In genomic region chrX:166803246-166803645, GRCm38 (mm10) we compare ENCODE assay signal across 10 mouse cellular contexts.
DNase-seq lines count a peak whose midpoint lies in the region; ATAC-seq lines count a peak whose summit lies in the region.
"Had no signal": no experiment of that assay in that cellular context is flagged by ENCODE, and none has a peak within 500 bp of the region (broad histone marks: within the 10 kb centered on the region; RNA-seq: fewer than 3 reads in every experiment).

No protein-coding gene starts in this region.

- no peak overlapping the region for H3K4me3 ChIP-seq in heart, embryonic 15.5 days
- H3K4me3 ChIP-seq in hindbrain, embryonic 10.5 days = no peak overlapping the region
- H3K4me3 ChIP-seq in neural tube, embryonic 11.5 days (ENCODE audit: low read depth, low read length) = no peak overlapping the region
- H3K4me3 ChIP-seq: erythroblast, embryonic 14.5 days; megakaryocyte, embryonic 14.5 days had no signal

- H3K36me3 ChIP-seq in heart, embryonic 15.5 days = no peaks in the 10 kb centered on the region
- H3K36me3 ChIP-seq in hindbrain, embryonic 10.5 days = no peaks in the 10 kb centered on the region
- H3K36me3 ChIP-seq in neural tube, embryonic 11.5 days (ENCODE audit: control insufficient read depth, insufficient read depth, low read length) = no peaks in the 10 kb centered on the region

- no peaks in the 10 kb centered on the region for H3K4me1 ChIP-seq in heart, embryonic 15.5 days (replicated peaks)
- H3K4me1 ChIP-seq in hindbrain, embryonic 10.5 days (replicated peaks) = peaks cover 47% of the 10 kb centered on the region
- H3K4me1 ChIP-seq in neural tube, embryonic 11.5 days (ENCODE audit: control insufficient read depth, insufficient read depth, low read length) = no peaks in the 10 kb centered on the region

- H3K9me3 ChIP-seq in heart, embryonic 15.5 days (replicated peaks) = no peaks in the 10 kb centered on the region
- no peaks in the 10 kb centered on the region for H3K9me3 ChIP-seq in hindbrain, embryonic 10.5 days
- no peaks in the 10 kb centered on the region for H3K9me3 ChIP-seq in neural tube, embryonic 11.5 days (ENCODE audit: control insufficient read depth, low read length)
- H3K9me3 ChIP-seq: megakaryocyte, embryonic 14.5 days had no signal

- no peaks in the 10 kb centered on the region for H3K27me3 ChIP-seq in heart, embryonic 15.5 days
- peaks cover 57% of the 10 kb centered on the region for H3K27me3 ChIP-seq in hindbrain, embryonic 10.5 days (ENCODE audit: insufficient read depth, poor library complexity, severe bottlenecking)
- H3K27me3 ChIP-seq in neural tube, embryonic 11.5 days (ENCODE audit: control insufficient read depth, insufficient read depth, low read length) = no peaks in the 10 kb centered on the region

- no peak overlapping the region for H3K4me2 ChIP-seq in heart, embryonic 15.5 days
- no peak overlapping the region for H3K4me2 ChIP-seq in neural tube, embryonic 11.5 days (ENCODE audit: low read depth)

- no peak overlapping the region for H3K9ac ChIP-seq in heart, embryonic 15.5 days
- H3K9ac ChIP-seq in neural tube, embryonic 11.5 days (ENCODE audit: low read length) = no peak overlapping the region

- DNase-seq in heart, postnatal 36 days = no peak
- peak; percentile 62 to 67 for DNase-seq in cerebellum, postnatal 25 days
- DNase-seq in hindbrain, embryonic 10.5 days (ENCODE audit: low spot score) = peak; percentile 70
- DNase-seq in neural tube, embryonic 11.5 days (ENCODE audit: low spot score) = peak; percentile 50
- DNase-seq in adrenal gland, postnatal 4 days (ENCODE audit: low spot score in 2 of 2) = no peak
- DNase-seq in adrenal gland, postnatal 36 days = no peak
- no peak for DNase-seq in kidney, postnatal 4 days

- H3K27ac ChIP-seq in heart, embryonic 15.5 days = peak overlapping the region; percentile 24; the same call in 1 of the 2 replicates
- H3K27ac ChIP-seq in hindbrain, embryonic 10.5 days = peak overlapping the region; percentile 87
- peak overlapping the region; percentile 77; the same call in 1 of the 2 replicates for H3K27ac ChIP-seq in neural tube, embryonic 11.5 days (ENCODE audit: low read depth, low read length)

- 0 out of 2 replicates have a peak, but pooled peaks have one; percentile 27 for ATAC-seq in heart, embryonic 15.5 days (replicated peaks; ENCODE audit: insufficient number of reproducible peaks, insufficient read depth, low FRiP score, low read depth)
- ATAC-seq in neural tube, embryonic 11.5 days (ENCODE audit: insufficient read depth, low FRiP score, low TSS enrichment) = peak; percentile 78

- 36% methylated on average over 6 of the region's 6 CpGs for WGBS in heart, embryonic 15.5 days
- 33% methylated on average over 6 of the region's 6 CpGs for WGBS in hindbrain, embryonic 10.5 days
- WGBS in neural tube, embryonic 11.5 days = 30% methylated on average over 6 of the region's 6 CpGs

- intact Hi-C loops in heart, postnatal 36 days (cut with DNase I) = no loop called here

Comparison
In these comparisons a context has a peak if more than half of its experiments do, and no peak if none do; other contexts are left out.
1. H3K27ac ChIP-seq: peak in every context shown above with its lines; median percentile 87 in hindbrain, embryonic 10.5 days; 77 in neural tube, embryonic 11.5 days; 24 in heart, embryonic 15.5 days.
2. DNase-seq: peak in cerebellum, postnatal 25 days (2 of 2), hindbrain, embryonic 10.5 days (single experiment) and neural tube, embryonic 11.5 days (single experiment); none in heart, postnatal 36 days (0 of 2), adrenal gland, postnatal 4 days (0 of 2), adrenal gland, postnatal 36 days (0 of 2) and kidney, postnatal 4 days (0 of 2).